Mouse (Mus musculus) regulatory T cell (primary cell): Measurements from ENCODE around the gene Foxi1.

Source experiments
- in situ Hi-C: fragments of 300-600 bp; cut with MboI, MseI; formaldehyde crosslinking; loops from one replicate; pipeline ENCODE4 v1.15.1; 2025; ENCODE audit warnings: high pct_unique_total_duplicates

Gene Foxi1

GRCm38 (mm10) chr11:34165278-34165677, 42.6 kb downstream of the Foxi1 start:
- in situ Hi-C loops = no loop called here

GRCm38 (mm10) chr11:34158916-34159315, 49.0 kb downstream of the Foxi1 start:
- in situ Hi-C loops = no loop called here

- in situ Hi-C loops = no loop called here
Observed at GRCm38 (mm10) chr11:34155235-34155634, 52.7 kb downstream of the Foxi1 start.
